Mouse (Mus musculus) activated CD4-positive, CD25-positive, alpha-beta regulatory T cell, adult 9 weeks (primary cell): ENCODE measurements around the gene Hsp90b1. TPM values are rescaled to one million over a fixed set of nuclear protein-coding genes. Genes with fewer than 3 reads are reported as not detected.

Experiments
- polyA plus RNA-seq: library from polyadenylated mRNA; unstranded; fragments of 100-300 nt; shearing (Covaris generic); gene quantifications from one replicate; pipeline ENCODE4 v1.2.1, GENCODE M21; 2017

Hsp90b1 gene
- polyA plus RNA-seq = 406 TPM

GRCm38 (mm10) chr10:86705318-86705921 is at the start of gene Hsp90b1, which contains the start of gene Ttc41:
Hsp90b1 (minus strand) TSS chr10:86705509.
Ttc41 (plus strand) TSS chr10:86705811.

Other genes with a start within 250 kb of the Hsp90b1 start
- gene Syn3, start 206.6 kb downstream of the Hsp90b1 start, polyA plus RNA-seq = 0.12 TPM
- 0.87 TPM for gene Ttc41, start 302 bp upstream of the Hsp90b1 start, polyA plus RNA-seq
- gene Gm49358, start 58.5 kb upstream of the Hsp90b1 start, polyA plus RNA-seq = not detected
- 0.75 TPM for gene Nt5dc3, start 73.5 kb upstream of the Hsp90b1 start, polyA plus RNA-seq